Mouse (Mus musculus): ENCODE data around the gene 4930415O20Rik. TPM values are rescaled to one million over a fixed set of nuclear protein-coding genes. Genes with fewer than 3 reads are reported as not detected.

The 4930415O20Rik gene
- polyA plus RNA-seq, 1 experiment, result not detected

GRCm38 (mm10) chr15:98533881-98534627 lies 36.8 kb upstream of the 4930415O20Rik start, which contains the start of gene Kansl2:
Gene Kansl2, minus strand, starts transcription at chr15:98534264.
- Histone ChIP-seq H3K4me1 (ENCODE audit: control insufficient read depth, insufficient read depth, low read length) (peaks cover 3% of the 10 kb centered on the region), H3K27ac (ENCODE audit: insufficient read depth, low read length) (peak within 1 kb of the TSS; percentile 95), H3K4me3 (replicated peaks; ENCODE audit: insufficient read depth, low read depth, low read length) (peak within 1 kb of the TSS; percentile 79), H3K27me3 (ENCODE audit: control insufficient read depth, insufficient read depth, low read length) (no peaks in the 10 kb centered on the region)
- peak; percentile 93 for TF ChIP-seq POLR2A (IDR thresholded peaks at IDR 0.05; ENCODE audit: borderline replicate concordance, insufficient read depth, low read length)
- no peak for TF ChIP-seq CTCF (IDR thresholded peaks at IDR 0.05; ENCODE audit: borderline replicate concordance, insufficient read depth, low read depth, low read length)
- WGBS, result under 1% methylated on average over 69 of the region's 70 CpGs
- DNase-seq, result peak; percentile 99

- no peak overlapping the region for H3K4me3 ChIP-seq (replicated peaks; ENCODE audit: insufficient read depth, low read depth, low read length)
- no peak overlapping the region for H3K27ac ChIP-seq (ENCODE audit: insufficient read depth, low read length)
- H3K27me3 ChIP-seq (ENCODE audit: control insufficient read depth, insufficient read depth, low read length), result no peaks in the 10 kb centered on the region
- TF ChIP-seq CTCF (IDR thresholded peaks at IDR 0.05; ENCODE audit: borderline replicate concordance, insufficient read depth, low read depth, low read length) (no peak), POLR2A (IDR thresholded peaks at IDR 0.05; ENCODE audit: borderline replicate concordance, insufficient read depth, low read length) (no peak)
- 52% methylated on average over 4 of the region's 4 CpGs for WGBS
- H3K4me1 ChIP-seq (ENCODE audit: control insufficient read depth, insufficient read depth, low read length), result peaks cover 3% of the 10 kb centered on the region
- DNase-seq, result no peak
These were observed 34.9 kb upstream of the 4930415O20Rik start for GRCm38 (mm10) chr15:98535921-98536320.

GRCm38 (mm10) chr15:98536828-98537510 lies 33.8 kb upstream of the 4930415O20Rik start:
- Histone ChIP-seq H3K27ac (ENCODE audit: insufficient read depth, low read length) (no peak overlapping the region), H3K4me3 (replicated peaks; ENCODE audit: insufficient read depth, low read depth, low read length) (no peak overlapping the region), H3K4me1 (ENCODE audit: control insufficient read depth, insufficient read depth, low read length) (peaks cover 3% of the 10 kb centered on the region), H3K27me3 (ENCODE audit: control insufficient read depth, insufficient read depth, low read length) (no peaks in the 10 kb centered on the region)
- no peak for DNase-seq
- TF ChIP-seq CTCF (IDR thresholded peaks at IDR 0.05; ENCODE audit: borderline replicate concordance, insufficient read depth, low read depth, low read length) (no peak), POLR2A (IDR thresholded peaks at IDR 0.05; ENCODE audit: borderline replicate concordance, insufficient read depth, low read length) (no peak)
- WGBS, result 81% methylated on average over 8 of the region's 8 CpGs

- H3K27ac ChIP-seq (ENCODE audit: insufficient read depth, low read length), result no peak overlapping the region
- 69% methylated on average over 4 of the region's 4 CpGs for WGBS
- H3K4me3 ChIP-seq (replicated peaks; ENCODE audit: insufficient read depth, low read depth, low read length), result no peak overlapping the region
- DNase-seq, result no peak
- TF ChIP-seq CTCF (IDR thresholded peaks at IDR 0.05; ENCODE audit: borderline replicate concordance, insufficient read depth, low read depth, low read length), result no peak
- TF ChIP-seq POLR2A (IDR thresholded peaks at IDR 0.05; ENCODE audit: borderline replicate concordance, insufficient read depth, low read length), result no peak
- no peaks in the 10 kb centered on the region; the same call in 1 of the 2 replicates for H3K4me1 ChIP-seq (ENCODE audit: control insufficient read depth, insufficient read depth, low read length)
- H3K27me3 ChIP-seq (ENCODE audit: control insufficient read depth, insufficient read depth, low read length), result no peaks in the 10 kb centered on the region
These were observed 32.9 kb upstream of the 4930415O20Rik start for GRCm38 (mm10) chr15:98537923-98538322.

- WGBS, result 84% methylated on average over 6 of the region's 6 CpGs
- Histone ChIP-seq H3K4me1 (ENCODE audit: control insufficient read depth, insufficient read depth, low read length) (no peaks in the 10 kb centered on the region; the same call in 1 of the 2 replicates), H3K27me3 (ENCODE audit: control insufficient read depth, insufficient read depth, low read length) (no peaks in the 10 kb centered on the region), H3K4me3 (replicated peaks; ENCODE audit: insufficient read depth, low read depth, low read length) (no peak overlapping the region), H3K27ac (ENCODE audit: insufficient read depth, low read length) (no peak overlapping the region)
- DNase-seq, result no peak
- TF ChIP-seq POLR2A (IDR thresholded peaks at IDR 0.05; ENCODE audit: borderline replicate concordance, insufficient read depth, low read length) (no peak), CTCF (IDR thresholded peaks at IDR 0.05; ENCODE audit: borderline replicate concordance, insufficient read depth, low read depth, low read length) (no peak)
These were observed 29.7 kb upstream of the 4930415O20Rik start for GRCm38 (mm10) chr15:98541064-98541463.

GRCm38 (mm10) chr15:98543341-98543740 lies 27.5 kb upstream of the 4930415O20Rik start:
- TF ChIP-seq POLR2A (IDR thresholded peaks at IDR 0.05; ENCODE audit: borderline replicate concordance, insufficient read depth, low read length), result no peak
- no peak for TF ChIP-seq CTCF (IDR thresholded peaks at IDR 0.05; ENCODE audit: borderline replicate concordance, insufficient read depth, low read depth, low read length)
- Histone ChIP-seq H3K4me3 (replicated peaks; ENCODE audit: insufficient read depth, low read depth, low read length) (no peak overlapping the region), H3K4me1 (ENCODE audit: control insufficient read depth, insufficient read depth, low read length) (peaks cover 6% of the 10 kb centered on the region; the same call in 1 of the 2 replicates), H3K27ac (ENCODE audit: insufficient read depth, low read length) (no peak overlapping the region), H3K27me3 (ENCODE audit: control insufficient read depth, insufficient read depth, low read length) (no peaks in the 10 kb centered on the region)
- WGBS, result 77% methylated on average over 4 of the region's 4 CpGs
- DNase-seq, result no peak

- WGBS, result 98% methylated on average over 3 of the region's 3 CpGs
- H3K4me1 ChIP-seq (ENCODE audit: control insufficient read depth, insufficient read depth, low read length), result peaks cover 6% of the 10 kb centered on the region; the same call in 1 of the 2 replicates
- H3K27me3 ChIP-seq (ENCODE audit: control insufficient read depth, insufficient read depth, low read length), result no peaks in the 10 kb centered on the region
- DNase-seq, result no peak
- no peak overlapping the region for H3K4me3 ChIP-seq (replicated peaks; ENCODE audit: insufficient read depth, low read depth, low read length)
- no peak overlapping the region for H3K27ac ChIP-seq (ENCODE audit: insufficient read depth, low read length)
- TF ChIP-seq CTCF (IDR thresholded peaks at IDR 0.05; ENCODE audit: borderline replicate concordance, insufficient read depth, low read depth, low read length) (no peak), POLR2A (IDR thresholded peaks at IDR 0.05; ENCODE audit: borderline replicate concordance, insufficient read depth, low read length) (no peak)
These were observed 25.7 kb upstream of the 4930415O20Rik start for GRCm38 (mm10) chr15:98545151-98545550.
